ENCODE assay signal across 9 mouse cellular contexts in the genomic region with DNA sequence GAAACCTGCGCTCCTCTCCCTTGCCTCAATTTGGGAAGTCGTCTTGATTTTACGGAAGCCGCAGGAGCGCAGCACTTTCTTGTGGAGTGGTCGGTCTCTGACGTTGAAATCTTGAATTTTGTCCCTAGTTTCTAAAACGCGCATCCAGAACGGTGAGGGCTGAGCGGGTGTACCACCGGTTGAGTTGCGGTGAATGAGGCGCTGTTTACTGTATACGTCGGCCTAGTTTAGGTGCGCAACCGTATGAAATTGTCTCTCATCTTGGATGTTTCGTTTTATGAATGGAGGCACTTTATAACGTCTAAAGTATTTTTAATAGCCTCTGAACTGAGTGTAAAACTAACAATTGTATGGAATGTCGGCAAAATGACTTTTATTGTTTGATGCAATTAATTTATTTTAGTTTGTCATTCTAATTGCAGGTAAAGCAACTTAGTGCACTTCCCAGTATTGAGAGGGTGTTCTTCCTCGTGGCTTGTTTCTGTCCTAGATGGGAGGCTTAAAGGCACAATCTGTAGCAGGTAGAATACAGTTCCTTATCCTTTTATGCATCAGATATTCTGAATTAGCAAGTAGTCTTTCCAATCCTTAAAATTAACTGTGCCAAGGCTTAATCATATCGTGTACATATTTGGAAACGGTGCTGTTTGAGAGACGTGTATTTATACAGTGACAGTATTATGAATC. TPM values are rescaled to one million over a fixed set of nuclear protein-coding genes. Genes with fewer than 3 reads are reported as not detected.
DNase-seq lines count a peak whose midpoint lies in the region; ATAC-seq and TF ChIP-seq lines count a peak whose summit lies in the region.
"Had no signal": no experiment of that assay in that cellular context is flagged by ENCODE, and none has a peak within 500 bp of the region (broad histone marks: within the 10 kb centered on the region; RNA-seq: fewer than 3 reads in every experiment).

No protein-coding gene starts in this region.

- no peak for TF ChIP-seq CTCF in G1E (IDR thresholded peaks at IDR 0.05; ENCODE audit: low read depth, low read length)
- TF ChIP-seq CTCF in forebrain, postnatal 0 days (IDR thresholded peaks at IDR 0.05; ENCODE audit: low read depth), result no peak; the same call in 1 of the 2 replicates

- H3K27me3 ChIP-seq in heart, embryonic 16.5 days (ENCODE audit: control insufficient read depth, insufficient read depth, low read length), result 0 out of 2 replicates have a peak, but pooled peaks cover 5% of the 10 kb centered on the region
- H3K27me3 ChIP-seq in G1E (ENCODE audit: insufficient read depth, low read length), result peaks cover 3% of the 10 kb centered on the region; the same call in 1 of the 2 replicates
- no peaks in the 10 kb centered on the region for H3K27me3 ChIP-seq in forebrain, postnatal 0 days (ENCODE audit: insufficient read depth, low read length)
- H3K27me3 ChIP-seq: Patski had no signal

- no peak for DNase-seq in heart, adult 18-20 months
- peak; percentile 5 for DNase-seq in G1E (ENCODE audit: low spot score)
- DNase-seq in forebrain, postnatal 0 days, result no peak
- no peak for DNase-seq in ovary, adult 18-20 months (ENCODE audit: low spot score)
- DNase-seq in spleen, postnatal 36 days (ENCODE audit: low spot score in 2 of 2), result no peak

- H3K4me2 ChIP-seq in heart, embryonic 16.5 days (ENCODE audit: low read depth, low read length), result peak overlapping the region; percentile 90
- peak overlapping the region; percentile 96 for H3K4me2 ChIP-seq in forebrain, postnatal 0 days (ENCODE audit: low read depth)

- WGBS in heart, embryonic 16.5 days, result 5% methylated on average over 25 of the region's 25 CpGs
- 4% methylated on average over 25 of the region's 25 CpGs for WGBS in forebrain, postnatal 0 days

- H3K27ac ChIP-seq in heart, embryonic 16.5 days (ENCODE audit: low read length), result no peak overlapping the region
- H3K27ac ChIP-seq in forebrain, postnatal 0 days (ENCODE audit: low read depth, low read length), result no peak overlapping the region

- peaks cover 8% of the 10 kb centered on the region for H3K36me3 ChIP-seq in heart, embryonic 16.5 days (ENCODE audit: control insufficient read depth, insufficient read depth)
- peaks cover 24% of the 10 kb centered on the region for H3K36me3 ChIP-seq in G1E (replicated peaks)
- H3K36me3 ChIP-seq in forebrain, postnatal 0 days (ENCODE audit: insufficient read depth), result 0 out of 2 replicates have a peak, but pooled peaks cover 8% of the 10 kb centered on the region

- no peak for ATAC-seq in heart, embryonic 16.5 days (replicated peaks; ENCODE audit: extremely low read depth, insufficient read depth, low FRiP score)
- ATAC-seq in G1E (ENCODE audit: extremely low read depth, insufficient number of reproducible peaks, low FRiP score, poor library complexity, severe bottlenecking), result no peak
- no peak for ATAC-seq in forebrain, postnatal 0 days
- ATAC-seq in megakaryocyte progenitor cell, adult 5-6 weeks (replicated peaks; ENCODE audit: poor library complexity), result peak; percentile 0; the same call in 1 of the 2 replicates
- ATAC-seq in cerebellum, adult (ENCODE audit: insufficient number of reproducible peaks, low FRiP score, low TSS enrichment), result no peak

- H3K9ac ChIP-seq in heart, embryonic 16.5 days (ENCODE audit: low read length), result peak overlapping the region; percentile 67; the same call in 1 of the 2 replicates
- peak overlapping the region; percentile 79 for H3K9ac ChIP-seq in forebrain, postnatal 0 days

- peaks cover 6% of the 10 kb centered on the region for H3K4me1 ChIP-seq in heart, embryonic 16.5 days (ENCODE audit: control insufficient read depth, insufficient read depth, low read length)
- H3K4me1 ChIP-seq in G1E (ENCODE audit: insufficient read depth, low read depth, low read length), result peaks cover 32% of the 10 kb centered on the region
- peaks cover 10% of the 10 kb centered on the region; the same call in 1 of the 2 replicates for H3K4me1 ChIP-seq in forebrain, postnatal 0 days (ENCODE audit: insufficient read depth)

- H3K4me3 ChIP-seq in heart, embryonic 16.5 days (ENCODE audit: low read length), result peak overlapping the region; percentile 62
- peak overlapping the region; percentile 85 for H3K4me3 ChIP-seq in G1E (ENCODE audit: low read depth, low read length)
- peak overlapping the region; percentile 84 for H3K4me3 ChIP-seq in forebrain, postnatal 0 days (ENCODE audit: low read depth, low read length)

- no peaks in the 10 kb centered on the region for H3K9me3 ChIP-seq in heart, embryonic 16.5 days (replicated peaks; ENCODE audit: control insufficient read depth, low read length)
- no peaks in the 10 kb centered on the region for H3K9me3 ChIP-seq in G1E (replicated peaks)
- H3K9me3 ChIP-seq in forebrain, postnatal 0 days (ENCODE audit: low read length), result no peaks in the 10 kb centered on the region

RNA-seq across cellular contexts. Expression of a gene that starts 1.5 kb away (rescaled TPM):
- 0.76 and 1.1 TPM in 2 replicates for polyA plus RNA-seq in heart, embryonic 16.5 days (2015; fragmentation: Nextera tagmentation; extraction: Ambion mirVana)
- under 1 TPM; 0.17 to 0.26 TPM for total RNA-seq in heart, adult 18-20 months (2021)
- total RNA-seq in G1E (2014; fragmentation: Nextera tagmentation), result 2.6 and 4.0 TPM in 2 replicates
- total RNA-seq in G1E (2017), result 4.4 and 4.6 TPM in 2 replicates
- polyA plus RNA-seq in G1E (2012), result 2.1 and 2.7 TPM in 2 replicates
- 31.2 and 39.8 TPM in 2 replicates for total RNA-seq in forebrain, postnatal 0 days (2014; rRNA removed)
- 13.8 and 16.5 TPM in 2 replicates for polyA plus RNA-seq in forebrain, postnatal 0 days (2015; fragmentation: Nextera tagmentation; extraction: Ambion mirVana)
- total RNA-seq in megakaryocyte progenitor cell, adult 5-6 weeks (2015), result 1.7 and 2.0 TPM in 2 replicates
- 0.62 and 0.74 TPM in 2 replicates for total RNA-seq in megakaryocyte progenitor cell, adult 5-6 weeks (2017)

RNA-seq across cellular contexts. Expression of a gene that starts 33.2 kb away (rescaled TPM):
- 102 and 110 TPM in 2 replicates for polyA plus RNA-seq in heart, embryonic 16.5 days (2015; fragmentation: Nextera tagmentation; extraction: Ambion mirVana)
- 100 to 1,000 TPM; 103 to 114 TPM for total RNA-seq in heart, adult 18-20 months (2021)
- 415 and 493 TPM in 2 replicates for total RNA-seq in G1E (2014; fragmentation: Nextera tagmentation)
- 261 and 323 TPM in 2 replicates for total RNA-seq in G1E (2017)
- 101 and 135 TPM in 2 replicates for polyA plus RNA-seq in G1E (2012)
- total RNA-seq in forebrain, postnatal 0 days (2014; rRNA removed), result 89.6 and 113 TPM in 2 replicates
- polyA plus RNA-seq in forebrain, postnatal 0 days (2015; fragmentation: Nextera tagmentation; extraction: Ambion mirVana), result 66.0 and 91.9 TPM in 2 replicates
- 277 and 314 TPM in 2 replicates for total RNA-seq in megakaryocyte progenitor cell, adult 5-6 weeks (2015)
- 313 and 434 TPM in 2 replicates for total RNA-seq in megakaryocyte progenitor cell, adult 5-6 weeks (2017)

RNA-seq across cellular contexts. Expression of a gene that starts 54.1 kb away (rescaled TPM):
- polyA plus RNA-seq in heart, embryonic 16.5 days (2015; fragmentation: Nextera tagmentation; extraction: Ambion mirVana), result 18.0 and 22.7 TPM in 2 replicates
- total RNA-seq in heart, adult 18-20 months (2021), result 10 to 100 TPM; 15.5 to 17.0 TPM
- total RNA-seq in G1E (2014; fragmentation: Nextera tagmentation), result 74.6 and 90.0 TPM in 2 replicates
- total RNA-seq in G1E (2017), result 26.6 and 29.7 TPM in 2 replicates
- polyA plus RNA-seq in G1E (2012), result 3.3 and 5.3 TPM in 2 replicates
- total RNA-seq in forebrain, postnatal 0 days (2014; rRNA removed), result 39.6 and 43.4 TPM in 2 replicates
- polyA plus RNA-seq in forebrain, postnatal 0 days (2015; fragmentation: Nextera tagmentation; extraction: Ambion mirVana), result 45.6 and 46.4 TPM in 2 replicates
- total RNA-seq in megakaryocyte progenitor cell, adult 5-6 weeks (2015), result 28.8 and 33.5 TPM in 2 replicates
- 18.3 and 25.1 TPM in 2 replicates for total RNA-seq in megakaryocyte progenitor cell, adult 5-6 weeks (2017)
